Mouse (Mus musculus) midbrain, embryonic 16.5 days (tissue): Measurements from ENCODE around the gene Sfrp4. TPM values are rescaled to one million over a fixed set of nuclear protein-coding genes. Genes with fewer than 3 reads are reported as not detected.

Experiments used
- ATAC-seq: fragments of 200-750 bp; cut with Nextera tagmentation; 2 replicates; pipeline ENCODE4 v1.8.0; 2017; ENCODE audit warnings: moderate TSS enrichment
- H3K27ac ChIP-seq: fragments of 300-500 bp; sonication (generic); 2 replicates; pipeline ENCODE4 v1.5.1; 2014; ENCODE audit warnings: mild to moderate bottlenecking, low read length, mixed read lengths
- H3K27me3 ChIP-seq: fragments of 300-500 bp; sonication (generic); 2 replicates; pipeline ENCODE4 v1.6.1; 2014; ENCODE audit warnings: low read depth, low read length, mixed read lengths; ENCODE audit not compliant: control insufficient read depth, insufficient read depth
- H3K36me3 ChIP-seq: fragments of 300-500 bp; sonication (generic); 2 replicates; pipeline ENCODE4 v1.6.1; 2014; ENCODE audit warnings: mild to moderate bottlenecking, low read length, moderate library complexity, mixed read lengths; ENCODE audit not compliant: control insufficient read depth, insufficient read depth
- H3K4me1 ChIP-seq: fragments of 300-500 bp; sonication (generic); 2 replicates; pipeline ENCODE4 v1.6.1; 2014; ENCODE audit warnings: mild to moderate bottlenecking, low read length, mixed read lengths; ENCODE audit not compliant: control insufficient read depth, insufficient read depth
- H3K4me2 ChIP-seq: fragments of 300-500 bp; sonication (generic); 2 replicates; pipeline ENCODE4 v1.6.1; 2014; ENCODE audit warnings: mild to moderate bottlenecking, low read length, mixed read lengths
- H3K4me3 ChIP-seq: fragments of 300-500 bp; sonication (generic); 2 replicates; pipeline ENCODE4 v1.5.1; 2014; ENCODE audit warnings: low read depth, mild to moderate bottlenecking, low read length, moderate library complexity, mixed read lengths
- H3K9ac ChIP-seq: fragments of 300-500 bp; sonication (generic); 2 replicates; pipeline ENCODE4 v1.6.1; 2014; ENCODE audit warnings: low read depth, low read length, mixed read lengths
- H3K9me3 ChIP-seq: fragments of 300-500 bp; sonication (generic); replicated peaks from 2 replicates; pipeline ENCODE4 v1.6.1; 2014; ENCODE audit warnings: mild to moderate bottlenecking, low read length, mixed read lengths; ENCODE audit not compliant: control insufficient read depth, poor library complexity, severe bottlenecking
- WGBS: fragments of 180-500 bp; shearing (Covaris S2); extraction: QIAGEN DNeasy Blood & Tissue Kit; methylation state at CpG from one replicate; pipeline ENCODE4 v1.1.7; 2014; 5-methylcytosine and 5-hydroxymethylcytosine counted together
- polyA plus RNA-seq: library from polyadenylated mRNA; unstranded; fragments of >200 nt; fragmentation: Nextera tagmentation; extraction: Ambion mirVana; gene quantifications from 2 replicates; pipeline ENCODE4 v1.2.1, GENCODE M21; 2015

Sfrp4 gene
- polyA plus RNA-seq, 1 experiment from 2014 or later: 3.9 TPM

DNA sequence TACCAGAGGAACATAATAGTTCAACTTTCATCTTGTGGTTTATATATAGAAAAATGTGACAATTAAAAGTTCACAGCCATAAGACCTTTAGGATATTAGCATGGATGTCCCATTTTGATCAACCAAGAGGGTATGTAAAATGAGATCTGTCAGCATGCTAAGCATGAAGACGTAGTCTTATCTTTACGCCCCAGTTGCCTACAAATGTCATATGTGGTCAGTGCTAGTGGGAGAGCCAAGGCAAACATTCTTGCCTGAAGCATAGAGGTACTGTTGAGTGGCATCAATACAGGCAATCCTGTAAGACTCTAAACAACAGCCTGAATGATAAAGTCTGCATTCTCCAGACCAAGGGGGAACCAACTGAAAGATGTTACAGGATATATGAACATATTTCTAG is 29.5 kb downstream of the Sfrp4 start:
- no peaks in the 10 kb centered on the region for H3K36me3 ChIP-seq
- no peak overlapping the region for H3K27ac ChIP-seq
- no peak overlapping the region for H3K4me2 ChIP-seq
- no peaks in the 10 kb centered on the region for H3K4me1 ChIP-seq
- no peak overlapping the region for H3K9ac ChIP-seq
- no peak overlapping the region for H3K4me3 ChIP-seq
- H3K27me3 ChIP-seq: no peaks in the 10 kb centered on the region
- WGBS: 89% methylated on average over 2 of the region's 2 CpGs
- ATAC-seq: no peak
- no peaks in the 10 kb centered on the region for H3K9me3 ChIP-seq

DNA sequence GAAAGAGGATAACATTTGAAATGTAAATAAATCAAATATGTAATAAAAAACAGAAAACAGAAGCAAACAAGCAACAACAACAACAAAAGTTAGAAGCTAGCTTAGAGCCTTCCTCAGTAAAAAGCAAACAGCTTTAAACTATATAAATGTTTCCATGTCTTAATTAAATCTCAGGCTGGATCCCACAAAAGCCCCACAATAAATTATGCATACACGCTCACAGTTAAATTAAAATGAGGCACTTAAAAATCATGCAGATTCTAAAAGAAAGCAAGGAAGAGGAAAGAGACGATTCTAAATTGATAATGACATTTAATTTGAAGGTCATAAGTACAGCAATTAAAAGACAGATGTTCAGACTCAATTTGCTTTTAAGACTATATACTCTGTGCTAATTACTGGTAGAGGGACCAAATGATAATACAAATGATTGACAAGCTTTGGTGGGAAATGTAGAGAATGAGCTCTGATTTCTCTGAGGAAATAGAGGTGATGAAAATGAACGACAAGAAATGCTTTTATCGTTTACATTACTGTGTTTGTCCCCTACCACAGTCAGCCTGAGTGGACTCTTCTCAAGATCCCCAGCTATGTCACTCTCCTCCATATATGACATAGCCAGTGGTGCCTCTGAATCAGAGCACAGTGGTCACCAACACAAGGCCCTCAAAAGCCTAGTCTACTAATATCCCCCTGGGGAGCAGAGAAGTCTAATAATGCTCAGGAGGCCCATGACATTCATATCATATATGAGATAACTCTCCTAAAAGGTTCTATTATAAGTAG is 45.6 kb downstream of the Sfrp4 start:
- H3K9ac ChIP-seq: no peak overlapping the region
- no peak overlapping the region for H3K27ac ChIP-seq
- no peak overlapping the region for H3K4me3 ChIP-seq
- no peaks in the 10 kb centered on the region for H3K4me1 ChIP-seq
- 62% methylated on average over 4 of the region's 4 CpGs for WGBS
- no peaks in the 10 kb centered on the region for H3K36me3 ChIP-seq
- no peak for ATAC-seq
- H3K27me3 ChIP-seq: no peaks in the 10 kb centered on the region
- no peak overlapping the region for H3K4me2 ChIP-seq
- H3K9me3 ChIP-seq: no peaks in the 10 kb centered on the region

DNA sequence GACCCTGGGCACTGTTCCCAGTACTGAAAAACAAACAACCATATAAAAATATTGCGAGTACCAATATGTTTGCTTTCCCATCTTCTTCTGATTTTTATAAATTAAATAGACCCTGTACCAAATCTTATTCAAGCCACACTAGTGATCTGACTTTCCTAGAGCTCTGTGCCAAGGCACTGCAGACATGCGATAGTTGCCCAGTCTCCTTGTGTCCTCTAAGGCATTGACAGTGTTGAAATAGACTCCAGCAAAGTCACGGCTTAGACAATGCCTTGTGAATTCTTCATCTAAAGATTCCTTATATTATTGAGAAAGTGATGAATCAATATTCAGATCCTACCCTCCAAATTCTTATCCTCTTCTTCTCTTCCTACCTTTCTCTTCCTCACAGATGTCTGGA is 51.1 kb downstream of the Sfrp4 start:
- no peak overlapping the region for H3K27ac ChIP-seq
- H3K4me1 ChIP-seq: no peaks in the 10 kb centered on the region
- H3K9me3 ChIP-seq: no peaks in the 10 kb centered on the region
- H3K9ac ChIP-seq: no peak overlapping the region
- no peak overlapping the region for H3K4me3 ChIP-seq
- 82% methylated on average over 3 of the region's 3 CpGs for WGBS
- no peak overlapping the region for H3K4me2 ChIP-seq
- H3K36me3 ChIP-seq: no peaks in the 10 kb centered on the region
- ATAC-seq: no peak
- H3K27me3 ChIP-seq: no peaks in the 10 kb centered on the region

DNA sequence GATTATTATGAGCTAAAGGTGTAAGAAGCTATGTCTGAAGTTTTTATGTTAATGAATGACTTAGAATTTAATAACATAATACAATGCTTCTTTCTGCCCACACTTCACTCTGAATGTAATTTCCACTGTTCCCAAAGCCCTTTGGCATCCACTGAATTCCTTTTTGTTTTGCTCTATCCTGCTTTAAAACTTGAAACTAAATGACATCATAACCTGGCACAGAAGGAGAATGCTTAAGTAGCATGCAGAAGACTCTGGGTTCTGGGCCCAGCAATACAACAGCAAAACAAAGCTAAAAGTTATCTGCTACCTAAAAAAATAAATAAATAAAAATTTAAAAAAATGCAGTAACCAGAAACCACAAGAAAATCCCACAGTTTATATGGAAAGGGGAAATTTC is 51.7 kb downstream of the Sfrp4 start:
- ATAC-seq: no peak
- no peaks in the 10 kb centered on the region for H3K4me1 ChIP-seq
- no peaks in the 10 kb centered on the region for H3K27me3 ChIP-seq
- H3K4me2 ChIP-seq: no peak overlapping the region
- no peaks in the 10 kb centered on the region for H3K9me3 ChIP-seq
- no peaks in the 10 kb centered on the region for H3K36me3 ChIP-seq
- no peak overlapping the region for H3K27ac ChIP-seq
- no peak overlapping the region for H3K4me3 ChIP-seq
- no peak overlapping the region for H3K9ac ChIP-seq

Other genes starting within 250 kb of the Sfrp4 start
- 223 and 230 TPM in 2 replicates for gene Stard3nl, start 227.3 kb upstream of the Sfrp4 start, polyA plus RNA-seq
- gene Epdr1, start 3.2 kb upstream of the Sfrp4 start, polyA plus RNA-seq: 18.6 and 25.3 TPM in 2 replicates
- 0.18 TPM in 1 of 2 replicates, not detected in the other for gene Nme8, start 74.7 kb downstream of the Sfrp4 start, polyA plus RNA-seq
- 0.19 TPM in 1 of 2 replicates, not detected in the other for gene Gpr141, start 201.2 kb downstream of the Sfrp4 start, polyA plus RNA-seq